Mouse (Mus musculus) CH12.LX (cell line): Measurements from ENCODE around the gene Gm13283. TPM values are rescaled to one million over a fixed set of nuclear protein-coding genes. Genes with fewer than 3 reads are reported as not detected.
A peak's percentile ranks its signal among the peaks of the same experiment; 100 is the strongest.

Experiments used
- DNase-seq: peaks from one replicate; pipeline ENCODE4 v3.0.0-alpha.2; 2013; ENCODE audit errors: extremely low read depth
- H3K27ac ChIP-seq: 2 replicates; pipeline ENCODE4 v1.5.1; 2012; ENCODE audit warnings: low read depth, mild to moderate bottlenecking, control low read depth, moderate library complexity; ENCODE audit not compliant: insufficient read depth
- H3K27me3 ChIP-seq: replicated peaks from 2 replicates; pipeline ENCODE3; 2012; ENCODE audit warnings: inconsistent platforms
- H3K36me3 ChIP-seq, 2 experiments: replicated peaks in 1 of 2; 2 replicates each; pipeline versions ENCODE3 to v1.6.1; 2012; ENCODE audit warnings: inconsistent platforms in 1 of 2, low read length in 1 of 2, mild to moderate bottlenecking in 1 of 2, mixed read lengths in 1 of 2, moderate library complexity in 1 of 2; ENCODE audit not compliant: control insufficient read depth in 1 of 2, insufficient read depth in 1 of 2
- H3K4me1 ChIP-seq, 2 experiments: 2 replicates each; pipeline ENCODE4 v1.6.1; 2012; ENCODE audit warnings: inconsistent platforms in 1 of 2, moderate library complexity in 1 of 2; ENCODE audit not compliant: insufficient read depth in 2 of 2, control insufficient read depth in 1 of 2
- H3K4me2 ChIP-seq: 2 replicates; pipeline ENCODE4 v1.6.1; 2012; ENCODE audit warnings: low read depth, mild to moderate bottlenecking, control low read depth; ENCODE audit not compliant: poor library complexity, insufficient read depth, severe bottlenecking
- H3K4me3 ChIP-seq, 3 experiments: fragments of 150-350 bp in 1 of 3; sonication (generic) in 1 of 3; replicated peaks in 1 of 3; 2 replicates each; pipeline versions ENCODE3 to v1.5.1; 2011 to 2012; ENCODE audit warnings: low read depth in 2 of 3, low read length in 2 of 3, mild to moderate bottlenecking in 2 of 3, moderate library complexity in 2 of 3, control low read depth in 1 of 3, improper control_type of control experiment in 1 of 3, inconsistent platforms in 1 of 3, mixed read lengths in 1 of 3; ENCODE audit not compliant: poor library complexity in 1 of 3
- H3K79me2 ChIP-seq: replicated peaks from 2 replicates; pipeline ENCODE4 v1.6.1; 2012; ENCODE audit warnings: mild to moderate bottlenecking, moderate library complexity; ENCODE audit not compliant: control insufficient read depth, poor library complexity, insufficient read depth, severe bottlenecking; ENCODE audit errors: extremely low read depth
- H3K9ac ChIP-seq: 2 replicates; pipeline ENCODE4 v1.6.1; 2012; ENCODE audit warnings: low read depth, mild to moderate bottlenecking, control low read depth, moderate library complexity; ENCODE audit not compliant: insufficient read depth
- H3K9me3 ChIP-seq: replicated peaks from 2 replicates; pipeline ENCODE3; 2012; ENCODE audit warnings: low read length, inconsistent platforms, mixed read lengths
- BHLHE40 ChIP-seq: IDR thresholded peaks from 2 replicates; pipeline ENCODE4 v1.6.1; 2011; ENCODE audit warnings: mild to moderate bottlenecking, low read depth, low read length, improper control_type of control experiment
- CHD1 ChIP-seq: IDR thresholded peaks from 2 replicates; pipeline ENCODE4 v1.6.1; 2012; ENCODE audit warnings: low read depth, low read length, improper control_type of control experiment, inconsistent platforms
- CHD2 ChIP-seq: IDR thresholded peaks from 2 replicates; pipeline ENCODE4 v1.6.1; 2011; ENCODE audit warnings: low read length, improper control_type of control experiment
- CTCF ChIP-seq, 2 experiments: IDR thresholded peaks in 1 of 2; conservative IDR thresholded peaks in 1 of 2; 2 replicates each; pipeline ENCODE4 v1.5.1; 2011 to 2012; ENCODE audit warnings: low read depth in 2 of 2, low read length in 2 of 2, improper control_type of control experiment in 1 of 2, inconsistent platforms in 1 of 2, mild to moderate bottlenecking in 1 of 2, moderate library complexity in 1 of 2
- E2F4 ChIP-seq: IDR thresholded peaks from 2 replicates; pipeline ENCODE4 v1.6.1; 2011; ENCODE audit warnings: low read depth, low read length, improper control_type of control experiment; ENCODE audit not compliant: insufficient replicate concordance
- ELF1 ChIP-seq: IDR thresholded peaks from 2 replicates; pipeline ENCODE4 v1.6.1; 2014; ENCODE audit warnings: low read depth, mild to moderate bottlenecking, inconsistent platforms, low read length, improper control_type of control experiment
- EP300 ChIP-seq: IDR thresholded peaks from 2 replicates; pipeline ENCODE4 v1.6.1; 2011; ENCODE audit warnings: low read length, improper control_type of control experiment
- ETS1 ChIP-seq: conservative IDR thresholded peaks from 2 replicates; pipeline ENCODE4 v1.6.1; 2012; ENCODE audit warnings: low read depth, mild to moderate bottlenecking, inconsistent platforms, low read length, improper control_type of control experiment, moderate library complexity
- GABPA ChIP-seq: IDR thresholded peaks from 2 replicates; pipeline ENCODE4 v1.6.1; 2012; ENCODE audit warnings: low read depth, low read length, improper control_type of control experiment, inconsistent platforms; ENCODE audit not compliant: insufficient replicate concordance
- HCFC1 ChIP-seq: IDR thresholded peaks from 2 replicates; pipeline ENCODE4 v1.6.1; 2012; ENCODE audit warnings: low read depth, mild to moderate bottlenecking, inconsistent platforms, low read length, improper control_type of control experiment
- IRF4 ChIP-seq: IDR thresholded peaks from 2 replicates; pipeline ENCODE4 v1.6.1; 2014; ENCODE audit warnings: low read depth, mild to moderate bottlenecking, inconsistent platforms, low read length, improper control_type of control experiment
- JUN ChIP-seq: IDR thresholded peaks from 2 replicates; pipeline ENCODE4 v1.6.1; 2011; ENCODE audit warnings: low read depth, mild to moderate bottlenecking, low read length, improper control_type of control experiment, moderate library complexity; ENCODE audit not compliant: insufficient read depth
- JUND ChIP-seq: conservative IDR thresholded peaks from 2 replicates; pipeline ENCODE4 v1.6.1; 2011; ENCODE audit warnings: low read depth, low read length, improper control_type of control experiment
- MAFK ChIP-seq: IDR thresholded peaks from 2 replicates; pipeline ENCODE4 v1.6.1; 2011; ENCODE audit warnings: low read length, improper control_type of control experiment; ENCODE audit not compliant: insufficient replicate concordance
- MAX ChIP-seq: IDR thresholded peaks from 2 replicates; pipeline ENCODE4 v1.6.1; 2011; ENCODE audit warnings: low read length, improper control_type of control experiment
- MAZ ChIP-seq: IDR thresholded peaks from 2 replicates; pipeline ENCODE4 v1.6.1; 2012; ENCODE audit warnings: low read depth, mild to moderate bottlenecking, inconsistent platforms, low read length, improper control_type of control experiment, moderate library complexity
- MEF2A ChIP-seq: IDR thresholded peaks from 2 replicates; pipeline ENCODE4 v1.6.1; 2014; ENCODE audit warnings: low read depth, mild to moderate bottlenecking, inconsistent platforms, low read length, improper control_type of control experiment, borderline replicate concordance
- MXI1 ChIP-seq: IDR thresholded peaks from 2 replicates; pipeline ENCODE4 v1.6.1; 2011; ENCODE audit warnings: mild to moderate bottlenecking, low read depth, low read length, improper control_type of control experiment
- MYC ChIP-seq: IDR thresholded peaks from 2 replicates; pipeline ENCODE4 v1.6.1; 2011; ENCODE audit warnings: low read depth, mild to moderate bottlenecking, improper control_type of control experiment, low read length
- NRF1 ChIP-seq: IDR thresholded peaks from 2 replicates; pipeline ENCODE4 v1.6.1; 2014; ENCODE audit warnings: low read depth, mild to moderate bottlenecking, inconsistent platforms, low read length, improper control_type of control experiment, moderate library complexity
- PAX5 ChIP-seq: IDR thresholded peaks from 2 replicates; pipeline ENCODE4 v1.6.1; 2012; ENCODE audit warnings: low read length, inconsistent platforms, mixed read lengths
- SIN3A ChIP-seq: IDR thresholded peaks from 2 replicates; pipeline ENCODE4 v1.6.1; 2012; ENCODE audit warnings: low read length, improper control_type of control experiment, inconsistent platforms
- SMC3 ChIP-seq: IDR thresholded peaks from 2 replicates; pipeline ENCODE4 v1.6.1; 2011; ENCODE audit warnings: low read depth, low read length, improper control_type of control experiment
- TCF12 ChIP-seq: IDR thresholded peaks from 2 replicates; pipeline ENCODE4 v1.6.1; 2014; ENCODE audit warnings: low read depth, mild to moderate bottlenecking, inconsistent platforms, low read length, improper control_type of control experiment
- UBTF ChIP-seq: IDR thresholded peaks from 2 replicates; pipeline ENCODE4 v1.6.1; 2012; ENCODE audit warnings: low read depth, mild to moderate bottlenecking, inconsistent platforms, low read length, improper control_type of control experiment, moderate library complexity
- ZKSCAN1 ChIP-seq: IDR thresholded peaks from 2 replicates; pipeline ENCODE4 v1.6.1; 2012; ENCODE audit warnings: low read depth, inconsistent platforms, low read length, improper control_type of control experiment, borderline replicate concordance
- ZMIZ1 ChIP-seq: IDR thresholded peaks from 2 replicates; pipeline ENCODE4 v1.6.1; 2012; ENCODE audit warnings: low read depth, mild to moderate bottlenecking, inconsistent platforms, low read length, improper control_type of control experiment
- dilution Hi-C: fragments of 300-500 bp; cut with MboI; formaldehyde crosslinking; loops from 2 replicates; pipeline ENCODE4 v1.14.3; 2020; ENCODE audit warnings: low sequenced_read_pairs; ENCODE audit not compliant: extremely low pct_unique_long_range_greater_than_20kb, extremely low pct_ligation_motif_present
- in situ Hi-C: fragments of 300-500 bp; cut with MboI; formaldehyde crosslinking; loops from 3 replicates; pipeline ENCODE4 v1.14.3; 2019; ENCODE audit warnings: low sequenced_read_pairs, low pct_ligation_motif_present, low pct_unique_long_range_greater_than_20kb, mixed read lengths
- polyA plus RNA-seq: library from polyadenylated mRNA; unstranded; fragments of >175 nt; gene quantifications from 2 replicates; pipeline ENCODE4 v1.2.1, GENCODE M21; 2012; ENCODE audit warnings: low read depth; ENCODE audit not compliant: insufficient read length
- total RNA-seq, 2 experiments: library from RNA; depleted of rRNA; stranded (reverse); fragments of 300-350 nt in 1 of 2; fragments of >200 nt in 1 of 2; gene quantifications; 2 replicates each; pipeline ENCODE4 v1.2.3; 2012 to 2014

The Gm13283 gene
- total and polyA plus RNA-seq, 3 experiments = not detected

DNA sequence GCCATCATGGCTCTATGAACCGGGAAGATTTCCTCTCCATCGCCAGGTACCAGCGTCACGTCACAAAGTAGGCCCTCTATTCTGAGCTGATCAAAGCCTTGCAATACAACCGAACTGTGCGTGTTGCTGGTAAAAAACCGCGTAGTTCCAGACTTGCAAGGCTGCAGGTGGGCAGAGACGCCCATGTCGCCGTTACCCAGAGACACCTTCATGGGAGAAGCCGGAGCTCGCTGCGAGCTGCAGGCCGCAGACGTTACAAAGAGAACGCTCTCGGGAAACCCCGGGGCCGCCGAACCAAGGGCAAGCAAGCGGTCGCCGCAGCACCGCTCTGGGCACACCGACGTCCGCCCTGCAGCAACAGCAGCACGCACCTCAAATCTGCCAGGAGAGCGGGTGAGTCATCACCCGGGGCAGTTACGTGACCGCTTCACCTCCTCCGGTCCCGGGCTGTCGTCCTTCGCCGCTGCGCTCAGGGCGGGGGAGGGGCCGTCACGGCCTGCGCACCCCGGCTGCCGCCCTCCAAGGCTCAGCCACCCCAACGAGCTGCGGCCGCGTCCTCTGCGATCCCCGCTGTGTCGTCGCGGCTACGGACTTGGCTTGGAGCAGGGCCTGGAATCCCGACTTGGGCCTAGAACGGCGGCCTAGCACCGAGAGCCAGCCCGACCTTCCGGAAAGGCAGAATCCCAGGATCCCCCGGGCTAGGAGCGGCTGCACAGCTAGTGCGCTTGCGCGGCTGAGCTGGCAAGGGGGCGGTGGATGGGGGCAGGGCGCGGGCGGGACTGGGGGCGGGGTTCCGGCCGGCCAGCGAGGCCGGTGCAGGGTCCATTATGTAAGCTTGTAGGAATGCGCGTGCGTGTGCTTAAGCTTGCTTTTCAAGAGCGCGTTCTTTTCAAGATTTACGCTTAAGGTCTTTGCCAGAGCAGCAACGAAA lies 37.9 kb upstream of the Gm13283 start, which contains the start of the genes Gm26566 and Klhl9 (continued):
- TF ChIP-seq ZMIZ1 (peak; percentile 57; the same call in 1 of the 2 replicates), MYC (no peak), IRF4 (peak; percentile 7; the same call in 1 of the 2 replicates), CHD2 (peak; percentile 72), UBTF (peak; percentile 97), EP300 (no peak), MEF2A (no peak), TCF12 (0 out of 2 replicates have a peak, but pooled peaks have one; percentile 54), GABPA (no peak), ELF1 (peak; percentile 73; the same call in 1 of the 2 replicates), ZKSCAN1 (no peak)

DNA sequence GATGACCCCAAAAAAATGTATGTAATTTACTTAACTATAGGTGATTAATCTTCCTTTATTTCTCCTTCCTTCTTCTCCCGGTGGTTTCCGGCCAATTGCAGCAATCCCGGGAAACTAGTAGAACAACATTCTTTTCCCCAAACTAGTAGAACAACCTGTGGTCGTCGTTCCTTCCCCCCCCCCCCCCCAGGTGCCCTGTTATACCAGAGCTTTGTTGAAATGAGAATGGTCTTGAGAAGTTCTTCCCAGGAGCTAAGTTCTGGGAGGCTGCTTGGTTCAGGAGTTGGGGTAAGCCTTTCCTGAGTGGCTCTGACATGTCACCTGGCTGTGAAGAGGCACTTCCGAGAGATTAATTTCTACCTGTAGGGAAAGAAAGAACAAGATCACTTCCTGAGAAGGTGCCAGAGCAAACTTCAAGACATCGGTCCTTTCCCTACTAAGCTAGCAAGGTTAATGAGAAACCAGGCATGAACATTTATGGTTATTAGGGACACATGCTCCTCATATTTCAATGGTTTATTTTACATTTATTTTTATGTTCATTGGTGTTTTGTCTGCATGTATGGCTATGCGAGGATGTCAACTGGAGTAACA lies 36.3 kb upstream of the Gm13283 start:
- no peak for TF ChIP-seq CTCF (conservative IDR thresholded peaks at IDR 0.05 in 1 of 2, IDR thresholded peaks at IDR 0.05 in 1 of 2; ENCODE audit: low read depth in 2 of 2, low read length in 2 of 2)
- TF ChIP-seq MAFK = no peak
- no peak for TF ChIP-seq SIN3A
- TF ChIP-seq MEF2A = no peak
- TF ChIP-seq PAX5 = no peak
- TF ChIP-seq ETS1 = no peak
- no peak for TF ChIP-seq JUN
- TF ChIP-seq MAX = no peak
- no peak for TF ChIP-seq JUND
- no peak for TF ChIP-seq HCFC1
- no peak for TF ChIP-seq CHD1
- TF ChIP-seq NRF1 = no peak
- no peak for TF ChIP-seq E2F4
- TF ChIP-seq SMC3 = no peak
- TF ChIP-seq MAZ = no peak
- TF ChIP-seq IRF4 = no peak
- no peak for TF ChIP-seq BHLHE40
- TF ChIP-seq MYC = no peak
- no peak for TF ChIP-seq MXI1
- Histone ChIP-seq H3K79me2 (peaks cover 25% of the 10 kb centered on the region), H3K9ac (no peak overlapping the region), H3K27me3 (peaks cover 7% of the 10 kb centered on the region), H3K9me3 (no peaks in the 10 kb centered on the region), H3K36me3 (peaks cover 2 to 14% of the 10 kb centered on the region in 2 experiments), H3K4me2 (no peak overlapping the region), H3K4me1 (peaks cover 3 to 26% of the 10 kb centered on the region in 2 experiments; a peak in 2 of 4 replicates), H3K27ac (no peak overlapping the region), H3K4me3 (no peak overlapping the region)
- no peak for DNase-seq
- in situ Hi-C loops (no loop called here), dilution Hi-C loops (no loop called here)
